Mouse (Mus musculus) kidney, adult 8-10 months (tissue): Measurements from ENCODE around the gene Mrtfa.
A peak's percentile ranks its signal among the peaks of the same experiment; 100 is the strongest.

Experiments used
- DNase-seq, 2 experiments: peaks; one replicate each; pipeline ENCODE4 v3.0.0; 2022

Mrtfa gene

GRCm38 (mm10) chr15:81195447-81195846, 4.9 kb upstream of the Mrtfa start:
- DNase-seq = no peak

GRCm38 (mm10) chr15:81194791-81195190, 4.2 kb upstream of the Mrtfa start:
- no peak for DNase-seq

- DNase-seq = no peak
These were observed 2.3 kb upstream of the Mrtfa start for GRCm38 (mm10) chr15:81192858-81193257.

GRCm38 (mm10) chr15:81192316-81192715, 1.8 kb upstream of the Mrtfa start:
- no peak for DNase-seq

- DNase-seq = no peak
These were observed 746 bp upstream of the Mrtfa start for GRCm38 (mm10) chr15:81191303-81191702.

- peak in 1 of 2 experiments; percentile 24 for DNase-seq
These were observed 437 bp downstream of the Mrtfa start for GRCm38 (mm10) chr15:81190011-81190629.

- no peak for DNase-seq
These were observed 1.5 kb downstream of the Mrtfa start for GRCm38 (mm10) chr15:81189061-81189460.

GRCm38 (mm10) chr15:81184913-81185312, 5.6 kb downstream of the Mrtfa start:
- no peak for DNase-seq

- DNase-seq = no peak
These were observed 9.3 kb downstream of the Mrtfa start for GRCm38 (mm10) chr15:81181233-81181632.

- no peak for DNase-seq
These were observed 11.0 kb downstream of the Mrtfa start for GRCm38 (mm10) chr15:81179523-81179922.

GRCm38 (mm10) chr15:81178703-81179102, 11.9 kb downstream of the Mrtfa start:
- DNase-seq = no peak

GRCm38 (mm10) chr15:81177860-81178259, 12.7 kb downstream of the Mrtfa start:
- no peak for DNase-seq

- DNase-seq = no peak
These were observed 14.9 kb downstream of the Mrtfa start for GRCm38 (mm10) chr15:81175633-81176032.

- DNase-seq = no peak
These were observed 18.3 kb downstream of the Mrtfa start for GRCm38 (mm10) chr15:81172259-81172658.

- DNase-seq = no peak
These were observed 21.8 kb downstream of the Mrtfa start for GRCm38 (mm10) chr15:81168735-81169134.

GRCm38 (mm10) chr15:81167831-81168230, 22.7 kb downstream of the Mrtfa start:
- DNase-seq = peak in 1 of 2 experiments; percentile 23

- no peak for DNase-seq
These were observed 24.3 kb downstream of the Mrtfa start for GRCm38 (mm10) chr15:81166291-81166690.

- no peak for DNase-seq
These were observed 25.8 kb downstream of the Mrtfa start for GRCm38 (mm10) chr15:81164560-81165310.

GRCm38 (mm10) chr15:81161571-81161970, 29.0 kb downstream of the Mrtfa start:
- DNase-seq = no peak

- no peak for DNase-seq
These were observed 29.9 kb downstream of the Mrtfa start for GRCm38 (mm10) chr15:81160677-81161076.

- DNase-seq = peak in 1 of 2 experiments; percentile 13
These were observed 31.3 kb downstream of the Mrtfa start for GRCm38 (mm10) chr15:81159212-81159611.

- peak; percentile 37 to 46 for DNase-seq
These were observed 31.9 kb downstream of the Mrtfa start for GRCm38 (mm10) chr15:81158517-81159120.

- DNase-seq = no peak
These were observed 34.1 kb downstream of the Mrtfa start for GRCm38 (mm10) chr15:81156453-81156852.

GRCm38 (mm10) chr15:81155845-81156244, 34.7 kb downstream of the Mrtfa start:
- no peak for DNase-seq
